Mouse (Mus musculus) ES-Bruce4 (cell line): ENCODE measurements around the gene Nmnat3.

ENCODE experiments used
- CTCF ChIP-seq: IDR thresholded peaks from one replicate; pipeline ENCODE4 v1.8.1; 2011; ENCODE audit warnings: low read depth, low read length
- POLR2A ChIP-seq: IDR thresholded peaks from one replicate; pipeline ENCODE4 v1.8.1; 2011; ENCODE audit warnings: low read length; ENCODE audit not compliant: insufficient read depth

GRCm38 (mm10) chr9:98427906-98428517 lies 140.8 kb downstream of the Nmnat3 start:
- TF ChIP-seq CTCF = no peak
- TF ChIP-seq POLR2A = no peak
